Mouse (Mus musculus) embryonic fibroblast, embryonic 13.5 days (primary cell): ENCODE measurements around the gene Pigx.

Experiments used
- CTCF ChIP-seq: IDR thresholded peaks from 2 replicates; pipeline ENCODE4 v1.5.1; 2011; ENCODE audit warnings: mild to moderate bottlenecking, control low read depth, low read length, moderate library complexity, borderline replicate concordance; ENCODE audit not compliant: insufficient read depth
- POLR2A ChIP-seq: IDR thresholded peaks from 2 replicates; pipeline ENCODE4 v1.6.1; 2011; ENCODE audit warnings: low read depth, mild to moderate bottlenecking, control low read depth, low read length, moderate library complexity

GRCm38 (mm10) chr16:32063900-32064299, 35.6 kb downstream of the Pigx start:
- TF ChIP-seq CTCF (no peak), POLR2A (no peak)
